11 mouse cellular contexts compared by ENCODE assay signal in genomic region chr12:112339481-112340179, GRCm38 (mm10).
DNase-seq lines count a peak whose midpoint lies in the region; TF ChIP-seq lines count a peak whose summit lies in the region.
"Had no signal": no experiment of that assay in that cellular context is flagged by ENCODE, and none has a peak within 500 bp of the region (broad histone marks: within the 10 kb centered on the region; RNA-seq: fewer than 3 reads in every experiment).

No protein-coding gene starts in this region.

- H3K27me3 ChIP-seq in cerebellum, adult 2 months (ENCODE audit: control insufficient read depth, insufficient read depth, low read length): no peaks in the 10 kb centered on the region; the same call in 1 of the 2 replicates
- H3K27me3 ChIP-seq: embryonic facial prominence, embryonic 12.5 days had no signal

- TF ChIP-seq CTCF in cerebellum, adult 2 months (IDR thresholded peaks at IDR 0.05; ENCODE audit: borderline replicate concordance, insufficient read depth, low read depth, low read length): no peak
- no peak for TF ChIP-seq CTCF in lung, adult 2 months (IDR thresholded peaks at IDR 0.05; ENCODE audit: insufficient read depth, low read length)

- DNase-seq in cerebellum, postnatal 25 days: peak; percentile 34 to 55
- no peak for DNase-seq in cerebellum, adult 2 months
- DNase-seq in ovary, postnatal 36 days (ENCODE audit: low spot score): peak; percentile 43
- no peak for DNase-seq in ovary, adult 18-20 months (ENCODE audit: low spot score)
- peak; percentile 20 for DNase-seq in lung, adult 2 months
- no peak for DNase-seq in spleen, postnatal 10 days (ENCODE audit: low spot score in 2 of 2)
- DNase-seq in left cerebral cortex, postnatal 10 days (ENCODE audit: extremely low spot score in 1 of 2, low spot score in 2 of 2): no peak
- no peak for DNase-seq in spleen, postnatal 4 days (ENCODE audit: low spot score in 2 of 2)
- DNase-seq: heart, postnatal 36 days; thymus, adult 18-20 months had no signal

- peaks cover 5% of the 10 kb centered on the region; the same call in 1 of the 2 replicates for H3K4me1 ChIP-seq in cerebellum, adult 2 months (ENCODE audit: control insufficient read depth, insufficient read depth, low read length)
- H3K4me1 ChIP-seq in lung, adult 2 months (ENCODE audit: control insufficient read depth, insufficient read depth, low read length): peaks cover 7% of the 10 kb centered on the region

- WGBS in cerebellum, adult 2 months: 26% methylated on average over 11 of the region's 11 CpGs
- WGBS in lung, adult 2 months: 36% methylated on average over 11 of the region's 11 CpGs

- no peak for TF ChIP-seq POLR2A in cerebellum, adult 2 months (IDR thresholded peaks at IDR 0.05; ENCODE audit: borderline replicate concordance, insufficient read depth, low read length)
- TF ChIP-seq POLR2A in lung, adult 2 months (IDR thresholded peaks at IDR 0.05; ENCODE audit: borderline replicate concordance, extremely low read depth, low read depth, low read length): no peak

- H3K4me3 ChIP-seq in cerebellum, adult 2 months (replicated peaks; ENCODE audit: insufficient read depth, low read depth, low read length): no peak overlapping the region
- no peak overlapping the region for H3K4me3 ChIP-seq in lung, adult 2 months (replicated peaks; ENCODE audit: extremely low read depth, low read depth, low read length)
- H3K4me3 ChIP-seq: embryonic facial prominence, embryonic 12.5 days had no signal

- no peak overlapping the region for H3K27ac ChIP-seq in cerebellum, adult 2 months (ENCODE audit: insufficient read depth, low read length)
- H3K27ac ChIP-seq: embryonic facial prominence, embryonic 12.5 days had no signal

- intact Hi-C loops in left cerebral cortex, postnatal 10 days (cut with DNase I): no loop called here

Comparison
In these comparisons a context has a peak if more than half of its experiments do, and no peak if none do; other contexts are left out.
1. DNase-seq: peak in cerebellum, postnatal 25 days (2 of 2), ovary, postnatal 36 days (single experiment) and lung, adult 2 months (single experiment); none in cerebellum, adult 2 months (0 of 2), ovary, adult 18-20 months (single experiment), spleen, postnatal 10 days (0 of 2), left cerebral cortex, postnatal 10 days (0 of 2) and spleen, postnatal 4 days (0 of 2).